Mouse (Mus musculus): ENCODE results near the gene Dact1. TPM values are rescaled to one million over a fixed set of nuclear protein-coding genes. Genes with fewer than 3 reads are reported as not detected.
A peak's percentile ranks its signal among the peaks of the same experiment; 100 is the strongest.

The Dact1 gene
- polyA plus RNA-seq, 1 experiment from 2014 or later: 17.9 TPM

GRCm38 (mm10) chr12:71346071-71346470 lies 36.4 kb downstream of the Dact1 start:
- H3K4me3 ChIP-seq (ENCODE audit: low read depth, low read length): no peak overlapping the region
- H3K9me3 ChIP-seq (ENCODE audit: control insufficient read depth, low read depth, low read length): no peaks in the 10 kb centered on the region
- H3K36me3 ChIP-seq (ENCODE audit: control insufficient read depth, insufficient read depth, low read length): no peaks in the 10 kb centered on the region
- no peak for ATAC-seq (ENCODE audit: insufficient number of reproducible peaks, insufficient read depth, low FRiP score, low read depth)
- H3K27ac ChIP-seq (ENCODE audit: low read length): peak overlapping the region; percentile 81
- H3K27me3 ChIP-seq (ENCODE audit: control insufficient read depth, insufficient read depth, low read length): no peaks in the 10 kb centered on the region
- H3K4me2 ChIP-seq (replicated peaks; ENCODE audit: low read depth, low read length): no peak overlapping the region
- H3K4me1 ChIP-seq (ENCODE audit: control insufficient read depth, insufficient read depth, low read length): peaks cover 7% of the 10 kb centered on the region
- WGBS: 34% methylated on average over 5 of the region's 5 CpGs
- no peak overlapping the region for H3K9ac ChIP-seq (replicated peaks; ENCODE audit: low read depth, low read length)

- Histone ChIP-seq H3K4me3 (ENCODE audit: low read depth, low read length) (no peak overlapping the region), H3K4me2 (replicated peaks; ENCODE audit: low read depth, low read length) (no peak overlapping the region), H3K9ac (replicated peaks; ENCODE audit: low read depth, low read length) (no peak overlapping the region), H3K36me3 (ENCODE audit: control insufficient read depth, insufficient read depth, low read length) (no peaks in the 10 kb centered on the region), H3K27ac (ENCODE audit: low read length) (no peak overlapping the region), H3K27me3 (ENCODE audit: control insufficient read depth, insufficient read depth, low read length) (no peaks in the 10 kb centered on the region), H3K4me1 (ENCODE audit: control insufficient read depth, insufficient read depth, low read length) (peaks cover 7% of the 10 kb centered on the region), H3K9me3 (ENCODE audit: control insufficient read depth, low read depth, low read length) (no peaks in the 10 kb centered on the region)
- WGBS: 73% methylated on average over 8 of the region's 8 CpGs
- ATAC-seq (ENCODE audit: insufficient number of reproducible peaks, insufficient read depth, low FRiP score, low read depth): no peak
Observed at GRCm38 (mm10) chr12:71348401-71348896, 38.8 kb downstream of the Dact1 start.

GRCm38 (mm10) chr12:71350077-71350476 lies 40.4 kb downstream of the Dact1 start:
- no peak overlapping the region for H3K27ac ChIP-seq (ENCODE audit: low read length)
- no peak overlapping the region for H3K4me3 ChIP-seq (ENCODE audit: low read depth, low read length)
- no peaks in the 10 kb centered on the region for H3K9me3 ChIP-seq (ENCODE audit: control insufficient read depth, low read depth, low read length)
- WGBS: 67% methylated on average over 2 of the region's 2 CpGs
- H3K4me1 ChIP-seq (ENCODE audit: control insufficient read depth, insufficient read depth, low read length): peaks cover 7% of the 10 kb centered on the region
- no peaks in the 10 kb centered on the region for H3K36me3 ChIP-seq (ENCODE audit: control insufficient read depth, insufficient read depth, low read length)
- no peak for ATAC-seq (ENCODE audit: insufficient number of reproducible peaks, insufficient read depth, low FRiP score, low read depth)
- no peak overlapping the region for H3K4me2 ChIP-seq (replicated peaks; ENCODE audit: low read depth, low read length)
- H3K9ac ChIP-seq (replicated peaks; ENCODE audit: low read depth, low read length): no peak overlapping the region
- H3K27me3 ChIP-seq (ENCODE audit: control insufficient read depth, insufficient read depth, low read length): no peaks in the 10 kb centered on the region

- ATAC-seq (ENCODE audit: insufficient number of reproducible peaks, insufficient read depth, low FRiP score, low read depth): no peak
- H3K27ac ChIP-seq (ENCODE audit: low read length): no peak overlapping the region
- H3K27me3 ChIP-seq (ENCODE audit: control insufficient read depth, insufficient read depth, low read length): no peaks in the 10 kb centered on the region
- no peaks in the 10 kb centered on the region for H3K4me1 ChIP-seq (ENCODE audit: control insufficient read depth, insufficient read depth, low read length)
- H3K4me2 ChIP-seq (replicated peaks; ENCODE audit: low read depth, low read length): no peak overlapping the region
- H3K9ac ChIP-seq (replicated peaks; ENCODE audit: low read depth, low read length): no peak overlapping the region
- 70% methylated on average over 10 of the region's 10 CpGs for WGBS
- H3K36me3 ChIP-seq (ENCODE audit: control insufficient read depth, insufficient read depth, low read length): no peaks in the 10 kb centered on the region
- H3K9me3 ChIP-seq (ENCODE audit: control insufficient read depth, low read depth, low read length): no peaks in the 10 kb centered on the region
- no peak overlapping the region for H3K4me3 ChIP-seq (ENCODE audit: low read depth, low read length)
Observed at GRCm38 (mm10) chr12:71354656-71355055, 45.0 kb downstream of the Dact1 start.

- H3K9me3 ChIP-seq (ENCODE audit: control insufficient read depth, low read depth, low read length): no peaks in the 10 kb centered on the region
- H3K36me3 ChIP-seq (ENCODE audit: control insufficient read depth, insufficient read depth, low read length): no peaks in the 10 kb centered on the region
- 48% methylated on average over 3 of the region's 3 CpGs for WGBS
- no peaks in the 10 kb centered on the region for H3K27me3 ChIP-seq (ENCODE audit: control insufficient read depth, insufficient read depth, low read length)
- H3K4me2 ChIP-seq (replicated peaks; ENCODE audit: low read depth, low read length): no peak overlapping the region
- no peak overlapping the region for H3K4me3 ChIP-seq (ENCODE audit: low read depth, low read length)
- H3K4me1 ChIP-seq (ENCODE audit: control insufficient read depth, insufficient read depth, low read length): no peaks in the 10 kb centered on the region
- H3K27ac ChIP-seq (ENCODE audit: low read length): no peak overlapping the region
- ATAC-seq (ENCODE audit: insufficient number of reproducible peaks, insufficient read depth, low FRiP score, low read depth): no peak
- H3K9ac ChIP-seq (replicated peaks; ENCODE audit: low read depth, low read length): no peak overlapping the region
Observed at GRCm38 (mm10) chr12:71355092-71355491, 45.4 kb downstream of the Dact1 start.

GRCm38 (mm10) chr12:71361616-71362015 lies 51.9 kb downstream of the Dact1 start:
- H3K9ac ChIP-seq (replicated peaks; ENCODE audit: low read depth, low read length): no peak overlapping the region
- H3K4me3 ChIP-seq (ENCODE audit: low read depth, low read length): no peak overlapping the region
- no peaks in the 10 kb centered on the region for H3K4me1 ChIP-seq (ENCODE audit: control insufficient read depth, insufficient read depth, low read length)
- H3K4me2 ChIP-seq (replicated peaks; ENCODE audit: low read depth, low read length): no peak overlapping the region
- no peak overlapping the region for H3K27ac ChIP-seq (ENCODE audit: low read length)
- 0 out of 2 replicates have a peak, but pooled peaks have one; percentile 28 for ATAC-seq (ENCODE audit: insufficient number of reproducible peaks, insufficient read depth, low FRiP score, low read depth)
- H3K27me3 ChIP-seq (ENCODE audit: control insufficient read depth, insufficient read depth, low read length): no peaks in the 10 kb centered on the region
- H3K36me3 ChIP-seq (ENCODE audit: control insufficient read depth, insufficient read depth, low read length): no peaks in the 10 kb centered on the region
- no peaks in the 10 kb centered on the region for H3K9me3 ChIP-seq (ENCODE audit: control insufficient read depth, low read depth, low read length)
- WGBS: 92% methylated on average over 7 of the region's 7 CpGs

GRCm38 (mm10) chr12:71362425-71362824 lies 52.7 kb downstream of the Dact1 start:
- ATAC-seq (ENCODE audit: insufficient number of reproducible peaks, insufficient read depth, low FRiP score, low read depth): no peak
- H3K27me3 ChIP-seq (ENCODE audit: control insufficient read depth, insufficient read depth, low read length): no peaks in the 10 kb centered on the region
- 85% methylated on average over 8 of the region's 8 CpGs for WGBS

GRCm38 (mm10) chr12:71364106-71364505 lies 54.4 kb downstream of the Dact1 start:
- Histone ChIP-seq H3K9me3 (ENCODE audit: control insufficient read depth, low read depth, low read length) (no peaks in the 10 kb centered on the region), H3K4me1 (ENCODE audit: control insufficient read depth, insufficient read depth, low read length) (no peaks in the 10 kb centered on the region), H3K9ac (replicated peaks; ENCODE audit: low read depth, low read length) (no peak overlapping the region), H3K27ac (ENCODE audit: low read length) (no peak overlapping the region), H3K4me3 (ENCODE audit: low read depth, low read length) (no peak overlapping the region), H3K4me2 (replicated peaks; ENCODE audit: low read depth, low read length) (no peak overlapping the region), H3K36me3 (ENCODE audit: control insufficient read depth, insufficient read depth, low read length) (no peaks in the 10 kb centered on the region), H3K27me3 (ENCODE audit: control insufficient read depth, insufficient read depth, low read length) (no peaks in the 10 kb centered on the region)
- ATAC-seq (ENCODE audit: insufficient number of reproducible peaks, insufficient read depth, low FRiP score, low read depth): no peak
- WGBS: 78% methylated on average over 7 of the region's 7 CpGs

More at GRCm38 (mm10) chr12:71362425-71362824, 52.7 kb downstream of the Dact1 start:
- Histone ChIP-seq H3K4me3 (ENCODE audit: low read depth, low read length) (no peak overlapping the region), H3K4me2 (replicated peaks; ENCODE audit: low read depth, low read length) (no peak overlapping the region), H3K36me3 (ENCODE audit: control insufficient read depth, insufficient read depth, low read length) (no peaks in the 10 kb centered on the region), H3K9ac (replicated peaks; ENCODE audit: low read depth, low read length) (no peak overlapping the region), H3K4me1 (ENCODE audit: control insufficient read depth, insufficient read depth, low read length) (no peaks in the 10 kb centered on the region), H3K9me3 (ENCODE audit: control insufficient read depth, low read depth, low read length) (no peaks in the 10 kb centered on the region), H3K27ac (ENCODE audit: low read length) (no peak overlapping the region)

GRCm38 (mm10) chr12:71364531-71364930 lies 54.8 kb downstream of the Dact1 start:
- WGBS: 90% methylated on average over 3 of the region's 3 CpGs
- Histone ChIP-seq H3K4me2 (replicated peaks; ENCODE audit: low read depth, low read length) (no peak overlapping the region), H3K27me3 (ENCODE audit: control insufficient read depth, insufficient read depth, low read length) (no peaks in the 10 kb centered on the region), H3K27ac (ENCODE audit: low read length) (no peak overlapping the region), H3K4me3 (ENCODE audit: low read depth, low read length) (no peak overlapping the region), H3K4me1 (ENCODE audit: control insufficient read depth, insufficient read depth, low read length) (no peaks in the 10 kb centered on the region), H3K9ac (replicated peaks; ENCODE audit: low read depth, low read length) (no peak overlapping the region), H3K36me3 (ENCODE audit: control insufficient read depth, insufficient read depth, low read length) (no peaks in the 10 kb centered on the region), H3K9me3 (ENCODE audit: control insufficient read depth, low read depth, low read length) (no peaks in the 10 kb centered on the region)
- ATAC-seq (ENCODE audit: insufficient number of reproducible peaks, insufficient read depth, low FRiP score, low read depth): no peak

Data from stomach, embryonic 14.5 days (tissue).